Mouse (Mus musculus): ENCODE data around the gene Sdccag8. TPM values are rescaled to one million over a fixed set of nuclear protein-coding genes. Genes with fewer than 3 reads are reported as not detected.
"Not testable (repeated sequence)": the region's sequence is repeated elsewhere in the genome, so short reads cannot be mapped to it uniquely, and the experiment has no call there.

Sdccag8 gene
- total RNA-seq, 2 experiments from 2014 or later = 8.4 to 8.8 TPM

GRCm38 (mm10) chr1:176827365-176827764 lies 12.9 kb downstream of the Sdccag8 start:
- peak; percentile 50 to 72 for DNase-seq (ENCODE audit: low spot score in 2 of 2)

DNA sequence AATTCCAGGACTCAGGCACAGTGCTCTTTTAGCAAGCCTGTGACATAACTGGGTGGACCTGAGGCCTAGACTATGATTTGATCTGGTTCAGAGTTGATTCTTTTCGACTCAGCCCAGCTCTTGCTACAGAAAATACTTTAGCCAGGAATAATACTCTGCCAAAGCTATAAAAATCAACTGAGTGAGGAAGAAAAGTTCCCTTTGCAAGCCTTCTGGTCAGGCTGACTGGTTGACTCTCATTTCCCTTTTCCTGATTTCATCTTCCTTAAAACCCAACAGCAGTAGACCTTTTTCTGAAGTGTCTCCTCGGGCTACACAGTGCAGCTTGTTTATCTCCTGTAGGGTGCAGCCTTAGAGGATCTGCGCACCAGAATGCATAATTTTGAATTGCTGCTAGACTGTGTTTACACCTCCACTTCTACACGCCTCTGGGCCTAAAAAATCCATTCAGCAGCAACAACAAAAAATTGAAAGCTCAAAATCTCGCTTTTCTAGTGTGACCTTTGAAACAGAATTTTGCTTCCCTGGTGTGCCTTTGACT lies 13.6 kb downstream of the Sdccag8 start:
- no peak for DNase-seq (ENCODE audit: low spot score in 2 of 2)

- no peak for DNase-seq (ENCODE audit: low spot score in 2 of 2)
These were observed 14.2 kb downstream of the Sdccag8 start for GRCm38 (mm10) chr1:176828666-176829065.

DNA sequence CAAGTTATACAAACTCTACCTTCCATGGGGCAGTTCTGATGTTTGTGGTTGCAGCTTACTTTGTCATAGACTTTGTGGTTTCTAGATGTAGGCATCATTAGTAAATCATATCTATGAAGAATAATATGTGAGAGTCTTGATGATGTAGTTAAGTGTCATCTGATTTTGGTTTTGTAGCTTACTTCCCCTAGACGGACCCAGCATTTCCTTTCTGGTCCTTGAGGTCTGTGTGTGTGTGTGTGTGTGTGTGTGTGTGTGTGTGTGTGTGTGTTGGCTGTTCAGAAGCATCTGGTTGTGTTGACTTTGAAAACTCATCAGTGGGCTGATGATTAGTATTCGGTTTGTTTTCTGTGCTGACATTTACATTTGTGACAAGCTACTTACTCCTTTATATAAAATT lies 17.6 kb downstream of the Sdccag8 start:
- no peak for DNase-seq (ENCODE audit: low spot score in 2 of 2)

DNA sequence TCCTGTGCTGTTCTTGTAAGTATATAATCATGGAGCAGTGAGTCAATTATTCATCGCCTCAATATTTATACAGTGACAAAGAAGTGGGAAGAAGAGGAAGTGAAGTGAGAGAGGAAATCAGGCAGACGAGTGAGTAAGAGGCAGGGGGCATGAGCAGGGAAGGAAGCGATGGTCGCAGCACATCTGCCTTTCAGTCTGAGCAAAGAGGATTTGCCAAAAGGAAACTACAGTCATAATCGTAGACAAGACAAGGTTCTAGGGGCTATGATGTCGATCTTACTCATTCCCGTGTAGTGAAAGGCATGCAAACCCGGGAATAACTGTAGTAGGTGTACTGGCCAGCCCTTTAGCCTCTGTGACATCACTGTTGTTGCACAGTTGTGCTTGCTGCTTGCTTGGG lies 18.1 kb downstream of the Sdccag8 start:
- DNase-seq (ENCODE audit: low spot score in 2 of 2) = no peak

DNA sequence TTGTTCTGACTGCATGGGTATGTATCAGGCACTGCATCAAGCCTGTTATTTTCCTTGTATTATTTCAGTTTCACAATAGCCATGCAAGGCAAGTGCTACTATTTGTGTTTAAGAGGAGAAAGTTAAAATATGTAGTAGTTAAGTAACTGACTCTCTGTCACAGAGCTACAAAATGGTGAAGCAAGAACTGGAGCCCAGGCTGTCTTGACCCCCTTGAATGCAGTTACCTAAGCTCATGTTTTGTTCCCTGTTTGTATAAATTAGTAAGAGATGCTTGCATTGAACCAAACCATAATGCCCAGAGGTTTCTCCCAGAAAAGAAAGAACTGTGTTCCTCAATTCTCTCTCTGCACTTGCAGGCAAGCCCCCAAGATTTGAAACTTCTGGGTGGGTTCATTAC lies 18.8 kb downstream of the Sdccag8 start:
- no peak for DNase-seq (ENCODE audit: low spot score in 2 of 2)

- no peak for DNase-seq (ENCODE audit: low spot score in 2 of 2)
These were observed 19.5 kb downstream of the Sdccag8 start for GRCm38 (mm10) chr1:176833948-176834347.

DNA sequence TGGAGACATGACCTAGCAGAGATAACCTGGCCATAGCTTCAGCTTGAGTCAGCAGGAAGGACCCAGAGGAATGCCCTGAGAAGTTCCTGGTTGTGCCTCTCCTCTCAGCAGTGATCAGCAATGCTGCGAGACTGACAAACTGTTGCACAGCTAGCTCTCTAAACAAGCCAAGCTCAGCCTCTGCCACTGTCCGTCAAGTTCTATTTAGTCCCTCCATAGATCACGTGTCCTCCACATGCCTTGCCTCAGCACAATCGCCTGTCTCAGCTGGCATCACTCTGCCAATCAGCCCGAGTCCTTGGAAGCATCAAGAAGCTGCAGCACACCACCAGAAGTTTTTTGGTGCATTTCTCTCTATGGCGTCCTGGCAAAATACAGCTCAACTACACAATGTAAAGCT lies 20.4 kb downstream of the Sdccag8 start:
- DNase-seq (ENCODE audit: low spot score in 2 of 2) = no peak

GRCm38 (mm10) chr1:176835501-176836294 lies 21.2 kb downstream of the Sdccag8 start:
- peak in 1 of 2 experiments; percentile 37 for DNase-seq (ENCODE audit: low spot score in 2 of 2)

- not testable (repeated sequence) for DNase-seq (ENCODE audit: low spot score in 2 of 2)
These were observed 22.1 kb downstream of the Sdccag8 start for GRCm38 (mm10) chr1:176836562-176836961.

GRCm38 (mm10) chr1:176845082-176845977 lies 30.9 kb downstream of the Sdccag8 start:
- no peak for DNase-seq (ENCODE audit: low spot score in 2 of 2)

GRCm38 (mm10) chr1:176847118-176847859 lies 32.8 kb downstream of the Sdccag8 start:
- no peak for DNase-seq (ENCODE audit: low spot score in 2 of 2)

DNA sequence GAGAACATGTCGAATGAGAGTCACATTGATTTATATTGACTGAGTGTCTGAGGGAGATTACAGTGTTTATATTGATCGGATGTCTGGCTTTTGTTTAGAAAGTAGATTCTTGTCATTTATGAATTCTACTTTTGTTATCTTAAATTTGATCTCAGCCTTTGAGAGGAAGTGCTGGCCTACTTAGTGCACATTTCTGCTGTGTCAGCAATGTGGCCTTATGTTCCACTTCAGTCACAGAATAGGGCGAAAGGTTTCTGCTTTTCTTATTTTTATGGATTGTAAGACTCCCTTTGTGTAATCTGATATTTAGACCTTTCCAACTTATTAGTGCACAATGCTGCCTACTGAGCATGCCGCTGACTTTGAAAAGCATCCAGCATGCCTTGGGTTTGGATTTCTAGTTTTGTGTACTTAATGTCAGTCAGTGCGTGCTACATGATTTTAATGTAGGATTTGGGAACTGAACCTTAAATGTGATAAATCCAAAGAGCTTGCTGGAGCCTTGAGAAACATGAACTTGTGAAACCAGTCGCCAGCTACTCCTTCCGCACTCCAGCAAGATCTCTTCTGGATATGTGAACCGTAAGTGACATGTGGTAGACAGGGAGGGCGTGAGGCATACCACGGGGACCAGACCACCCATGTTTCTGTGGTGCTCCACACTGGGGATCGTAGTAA lies 34.3 kb downstream of the Sdccag8 start:
- DNase-seq (ENCODE audit: low spot score in 2 of 2) = no peak

DNA sequence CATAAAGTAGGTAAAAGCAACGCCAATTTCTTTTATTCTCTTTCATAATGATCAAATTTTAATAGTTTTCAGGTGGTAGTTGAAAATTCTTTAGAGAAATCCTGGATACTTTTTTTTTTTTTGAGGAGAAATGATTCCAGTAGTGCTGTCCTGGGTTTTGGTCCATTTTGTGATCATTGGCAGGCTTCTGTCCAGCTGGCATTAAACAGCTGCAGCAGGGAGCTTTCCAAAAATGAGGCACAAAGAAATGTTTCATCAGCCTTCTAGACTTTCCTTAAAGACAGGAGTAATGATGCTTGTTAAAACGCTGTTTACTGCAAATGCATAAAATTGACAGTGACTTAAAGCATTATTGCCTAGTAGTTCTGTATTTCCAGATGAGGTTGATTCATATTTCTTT lies 34.9 kb downstream of the Sdccag8 start:
- no peak for DNase-seq (ENCODE audit: low spot score in 2 of 2)

DNA sequence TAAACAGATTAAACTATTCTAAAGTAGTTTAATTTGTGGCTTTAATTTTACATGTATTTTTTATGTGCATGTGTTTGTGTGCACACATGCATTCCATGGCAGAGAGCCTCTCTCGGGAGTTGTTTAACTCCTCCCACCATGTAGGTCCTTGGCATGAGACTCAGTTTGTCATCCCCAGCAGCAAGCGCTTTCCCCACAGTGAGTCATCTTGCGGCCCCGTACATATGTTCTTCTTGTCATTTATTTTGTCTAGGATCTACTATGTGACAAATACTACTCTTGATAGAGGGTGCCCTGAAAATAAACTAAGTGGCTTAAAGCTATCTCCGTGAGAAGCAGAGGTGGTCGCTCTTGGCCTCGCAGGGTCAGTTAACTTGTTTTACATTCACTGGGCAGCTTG lies 36.9 kb downstream of the Sdccag8 start:
- DNase-seq (ENCODE audit: low spot score in 2 of 2) = no peak

DNA sequence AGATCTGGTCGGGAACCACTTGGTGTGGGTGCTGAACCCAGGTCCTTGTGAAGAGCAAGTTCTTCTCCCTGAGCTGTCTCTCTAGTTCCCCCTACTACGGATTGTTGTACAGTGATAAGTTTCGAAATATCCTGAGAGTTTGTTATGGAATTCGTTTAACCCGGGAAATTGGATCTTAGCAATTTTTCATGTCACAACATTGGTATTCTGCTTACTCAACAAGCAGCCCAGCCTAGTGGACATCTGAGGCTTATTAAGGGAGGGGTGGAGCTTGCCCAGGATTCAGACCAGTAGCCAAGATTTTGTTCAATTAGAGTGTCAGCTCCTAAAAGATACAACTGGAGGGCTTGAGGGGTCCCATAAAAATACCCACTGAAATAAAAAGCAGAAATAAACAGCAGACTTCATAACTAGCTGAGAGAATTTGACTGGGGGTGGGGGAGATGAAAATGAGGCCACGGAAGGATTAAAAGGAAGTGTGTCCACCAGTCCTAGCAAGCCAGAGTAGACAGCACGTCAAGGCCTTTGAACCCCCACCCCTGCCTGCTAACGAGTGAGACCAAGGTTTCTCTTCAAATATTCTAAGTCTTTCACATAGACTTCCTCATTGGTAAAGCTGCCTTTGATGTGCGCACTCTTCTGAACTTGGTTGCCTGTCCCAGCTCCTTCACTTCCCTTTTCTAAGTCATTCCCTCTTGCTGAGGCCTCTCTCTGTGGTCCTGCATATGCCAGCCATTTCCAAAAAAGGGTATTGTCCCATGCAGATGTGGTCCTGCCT lies 38.5 kb downstream of the Sdccag8 start:
- no peak for DNase-seq (ENCODE audit: low spot score in 2 of 2)

- peak; percentile 40 to 60 for DNase-seq (ENCODE audit: low spot score in 2 of 2)
These were observed 47.7 kb downstream of the Sdccag8 start for GRCm38 (mm10) chr1:176861981-176862644.

DNA sequence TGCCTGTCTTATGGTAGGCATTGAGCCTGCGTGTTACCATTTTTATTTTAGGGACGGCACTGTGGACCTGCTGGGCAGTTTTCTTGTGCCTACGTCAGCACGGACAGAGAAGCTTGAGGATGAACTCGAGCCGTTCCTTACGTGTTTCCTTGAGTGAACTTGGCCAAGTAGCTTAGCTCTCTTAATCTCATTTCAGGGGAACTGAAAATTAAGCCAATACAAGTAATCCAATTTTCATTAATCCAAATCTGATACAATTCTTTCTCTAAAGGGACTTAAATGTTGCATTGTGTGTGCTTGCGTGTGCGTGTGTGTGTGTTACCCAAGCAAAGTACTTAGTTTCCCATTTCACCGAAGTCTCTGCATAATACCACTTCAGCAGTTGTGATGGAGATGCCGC lies 56.0 kb downstream of the Sdccag8 start:
- no peak for DNase-seq (ENCODE audit: low spot score in 2 of 2)

- DNase-seq (ENCODE audit: low spot score in 2 of 2) = no peak
These were observed 57.5 kb downstream of the Sdccag8 start for GRCm38 (mm10) chr1:176871975-176872374.

All from adrenal gland, adult 18-20 months (tissue).